Mouse (Mus musculus) gastrocnemius, adult 18-20 months (tissue): ENCODE results near the gene Clcn5. TPM values are rescaled to one million over a fixed set of nuclear protein-coding genes. Genes with fewer than 3 reads are reported as not detected.

ENCODE experiments used
- DNase-seq: peaks from one replicate; pipeline ENCODE4 v3.0.0; 2021; ENCODE audit warnings: low spot score
- microRNA-seq: library from miRNA; unstranded; fragments of <30 nt; microRNA quantifications from one replicate; pipeline ENCODE4 v1.2.0, GENCODE M21; 2021
- total RNA-seq, 2 experiments: library from RNA; stranded (reverse); gene quantifications; 2 replicates each; pipeline ENCODE4 v1.2.3; 2021

Clcn5 gene
- total RNA-seq, 2 experiments from 2014 or later, result 1.5 to 1.7 TPM

DNA sequence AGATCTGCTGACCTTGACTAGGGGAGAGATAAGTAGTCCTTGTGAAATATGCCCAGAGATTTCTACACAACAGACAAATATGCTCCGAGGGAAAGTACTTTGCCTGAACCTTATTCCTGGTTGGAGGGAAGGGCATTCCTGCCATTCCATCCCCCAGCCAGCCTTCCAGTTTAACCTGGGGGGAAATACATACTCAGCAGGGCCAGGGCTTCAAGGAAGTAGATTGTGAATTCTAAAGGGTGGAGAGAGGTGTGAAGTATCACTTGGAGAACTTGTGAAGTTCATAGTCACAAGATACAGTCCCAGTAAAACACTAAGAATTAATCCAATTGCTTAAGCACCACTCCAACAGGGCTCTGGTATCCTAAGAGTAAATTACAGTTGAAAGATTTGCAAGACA, 121.3 kb downstream of the Clcn5 start:
- DNase-seq, result no peak

DNA sequence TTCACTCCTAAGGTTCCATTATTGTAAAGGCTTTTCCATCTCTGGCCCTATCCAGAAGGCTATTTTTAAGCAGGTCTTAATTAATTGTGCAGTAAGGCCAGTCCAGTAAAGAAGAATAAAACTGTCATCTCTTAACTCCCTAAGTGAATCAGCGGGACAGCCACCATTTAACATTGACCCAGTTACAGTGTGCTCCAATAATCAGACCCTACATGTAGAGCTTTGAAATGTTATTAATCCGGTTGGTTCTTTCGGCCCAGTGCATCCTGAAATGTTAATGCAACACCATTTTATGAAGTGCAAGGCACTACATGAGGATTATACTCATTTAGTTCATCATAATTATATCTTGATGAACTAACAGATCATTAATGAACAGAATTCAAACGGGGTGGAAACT, 128.3 kb downstream of the Clcn5 start:
- DNase-seq, result no peak

DNA sequence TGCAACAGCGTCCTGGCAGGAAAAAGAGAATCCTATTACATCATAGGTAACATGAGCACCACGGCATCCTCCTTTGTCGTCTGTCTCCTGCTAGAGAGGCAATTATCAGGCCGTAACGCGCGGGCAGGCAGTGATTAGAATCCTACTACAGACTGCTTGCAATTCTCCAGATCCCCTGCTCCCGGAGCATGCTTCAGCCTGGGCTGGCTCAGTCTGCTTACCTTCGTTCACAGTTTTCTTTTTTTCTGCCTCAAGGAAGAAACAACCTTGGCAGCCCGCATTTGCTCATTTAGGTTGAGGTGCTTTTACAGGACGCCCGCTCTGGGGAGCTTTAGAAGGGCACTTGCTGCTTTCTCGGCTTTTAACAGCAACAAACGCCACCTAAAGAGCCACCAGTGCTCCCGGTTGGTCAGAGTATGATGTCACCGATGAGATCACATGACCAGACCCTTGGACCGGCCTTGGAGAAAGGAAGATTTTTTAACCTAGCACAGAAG, 130.8 kb downstream of the Clcn5 start:
- peak; percentile 1 for DNase-seq

DNA sequence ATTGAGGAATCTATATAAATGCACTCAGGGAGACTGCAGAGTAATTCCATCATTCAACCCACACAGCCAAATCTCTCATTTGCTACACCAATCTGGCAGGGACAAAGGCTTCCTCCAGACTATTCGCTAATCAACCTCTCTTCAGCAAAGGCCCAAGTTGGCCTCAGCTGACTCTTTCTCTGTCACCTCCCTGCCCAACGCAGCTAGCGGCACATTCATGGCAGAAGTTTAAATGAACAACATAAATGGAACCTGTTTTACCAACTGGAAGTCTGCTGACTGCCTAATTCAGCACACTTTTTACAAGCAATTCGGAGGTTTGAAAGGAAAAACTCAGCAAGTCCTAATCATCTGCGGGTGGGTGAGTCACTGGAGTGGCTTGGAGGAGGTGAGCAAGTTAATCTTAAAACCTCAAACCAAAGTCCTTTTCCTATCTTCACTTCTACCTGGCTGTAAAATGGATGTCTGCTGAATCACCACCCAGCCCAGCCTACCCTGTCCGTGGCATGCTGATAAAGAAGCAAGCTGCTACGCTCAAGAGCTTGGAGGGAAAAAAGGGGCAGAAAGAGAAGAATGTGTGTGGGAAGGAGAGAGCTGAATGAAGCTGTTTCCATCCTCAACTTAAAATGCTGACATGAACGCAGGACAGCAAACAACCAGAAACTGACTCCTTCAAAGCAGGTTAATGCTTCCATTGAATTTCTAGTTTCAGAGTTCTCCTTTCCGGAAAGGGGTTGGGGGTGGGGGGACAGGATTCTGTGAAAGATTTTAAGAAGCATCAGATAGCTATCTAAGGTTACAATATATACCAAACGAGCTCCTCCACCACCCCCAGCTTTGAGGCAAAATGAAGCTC, 131.5 kb downstream of the Clcn5 start:
- no peak for DNase-seq

GRCm38 (mm10) chrX:7170156-7170555, 149.0 kb downstream of the Clcn5 start:
- no peak for DNase-seq

GRCm38 (mm10) chrX:7168799-7169198, 150.4 kb downstream of the Clcn5 start:
- DNase-seq, result peak; percentile 1

DNA sequence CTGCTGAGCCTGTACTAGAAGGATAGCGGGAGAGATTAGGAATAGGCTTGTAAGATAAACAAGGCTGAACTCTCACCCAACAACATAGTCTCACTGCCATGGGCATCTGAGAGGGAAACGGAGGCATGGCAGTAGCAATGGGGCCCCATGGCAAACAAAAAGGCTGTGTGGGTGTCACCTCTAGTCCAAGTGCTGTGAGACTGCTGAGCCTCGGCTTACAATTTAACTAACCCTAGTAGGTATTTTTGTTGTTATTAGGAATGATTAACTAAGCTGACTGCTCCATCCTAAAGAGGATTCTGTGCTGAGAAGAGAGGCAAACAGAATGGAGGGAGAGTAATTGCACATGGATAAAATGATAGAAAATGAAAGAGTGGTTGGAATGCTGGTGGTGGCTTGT, 161.2 kb downstream of the Clcn5 start:
- DNase-seq, result no peak

DNA sequence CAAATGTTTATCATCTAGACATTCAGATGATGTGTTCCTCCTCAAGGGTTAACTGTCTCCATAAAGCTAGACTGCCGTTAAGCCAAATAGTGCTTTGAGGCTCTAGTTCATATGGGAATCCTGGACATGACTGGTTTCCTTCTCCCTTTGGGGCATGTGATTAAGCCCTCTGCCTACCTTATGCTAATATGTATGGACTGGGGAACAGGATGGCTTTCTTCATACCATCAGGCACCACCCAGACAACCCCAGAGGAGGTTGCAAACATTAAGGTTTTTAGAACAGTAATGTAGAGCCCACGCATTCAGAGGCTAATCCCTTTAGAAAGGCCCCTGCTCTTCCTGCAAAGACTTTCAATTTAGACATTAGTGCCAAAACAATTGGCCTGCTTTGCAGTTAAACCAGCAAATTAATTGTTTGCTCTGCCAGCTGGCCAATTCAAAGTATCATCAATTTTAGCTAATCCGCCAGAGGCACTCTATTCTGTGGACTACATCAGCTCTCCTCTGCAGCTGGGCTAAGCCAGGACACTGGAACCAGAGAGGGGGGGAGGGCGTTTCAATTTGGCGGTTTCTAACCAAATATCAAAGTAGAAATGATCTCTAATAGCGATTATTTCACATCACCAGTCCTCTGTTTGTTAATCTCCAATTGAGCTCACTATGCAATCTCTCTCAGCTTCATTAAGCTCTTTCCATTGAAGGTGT, 163.0 kb downstream of the Clcn5 start:
- peak; percentile 16 for DNase-seq

DNA sequence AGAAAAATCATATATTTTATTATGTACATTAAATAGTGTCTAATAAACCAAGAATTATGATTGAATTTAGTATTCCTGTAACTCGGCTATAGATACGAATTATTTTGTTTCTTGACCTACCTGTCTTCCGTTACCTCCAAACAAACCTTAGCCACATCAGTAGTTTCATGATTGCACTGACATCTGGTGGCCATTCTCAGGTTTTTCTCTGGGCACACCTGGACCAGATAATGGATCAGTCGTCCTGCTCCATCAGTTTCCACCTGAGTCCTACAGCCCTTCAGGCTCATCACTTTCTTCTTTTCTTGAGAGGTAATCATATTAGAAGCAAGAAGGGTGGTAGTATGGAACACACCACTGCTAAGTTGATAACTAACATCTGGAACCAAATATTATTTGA, 169.0 kb downstream of the Clcn5 start:
- DNase-seq, result no peak

DNA sequence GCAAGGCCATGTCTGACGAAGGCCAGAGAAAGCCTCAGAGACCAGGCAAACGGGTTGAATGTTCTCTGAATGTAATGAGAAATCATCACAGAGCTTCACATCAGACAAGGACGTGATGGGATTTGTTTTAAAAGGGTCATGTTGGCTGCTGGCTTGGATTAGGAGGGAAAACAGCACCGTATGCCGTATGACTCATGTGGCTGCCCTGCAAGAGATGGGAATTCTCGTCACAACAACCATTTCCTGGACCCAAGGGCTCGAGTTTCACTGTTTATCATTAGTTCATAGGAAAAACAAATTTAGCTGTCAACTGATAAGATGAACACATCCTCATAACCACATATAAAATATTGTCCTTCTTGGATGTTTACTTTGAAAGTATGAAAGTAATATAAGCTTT, 173.0 kb downstream of the Clcn5 start:
- DNase-seq, result no peak

DNA sequence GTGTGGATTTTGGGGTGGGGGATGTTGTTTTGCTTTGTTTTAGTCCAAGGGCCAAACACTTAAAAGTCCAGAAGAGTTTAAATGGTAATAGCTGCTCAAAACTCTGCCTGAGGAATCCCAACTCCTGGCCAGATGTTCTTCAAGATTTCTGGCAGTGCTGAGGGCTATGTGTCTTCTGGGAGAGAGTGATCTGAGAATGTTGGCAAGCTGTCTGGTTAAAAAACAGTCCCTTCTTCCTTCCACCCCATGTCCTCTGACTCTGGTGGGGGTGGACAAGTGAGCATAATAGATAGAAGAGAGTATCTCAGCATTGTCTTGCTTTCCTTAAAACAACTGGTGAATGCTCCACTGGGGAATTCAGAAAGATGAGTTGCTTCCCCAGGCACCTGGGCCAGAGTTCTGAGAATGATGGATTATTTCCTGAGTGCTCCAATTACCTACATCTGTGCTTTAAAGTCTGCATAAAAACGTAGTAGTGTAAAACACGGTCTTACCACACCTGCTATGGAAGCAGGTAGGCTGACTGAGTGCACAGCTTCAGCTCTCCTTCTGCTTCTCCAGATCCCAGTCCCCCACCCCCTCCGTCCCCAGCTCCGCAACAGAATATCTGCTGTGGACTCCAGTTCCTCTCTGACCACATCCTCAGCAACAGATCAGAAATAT, 197.4 kb downstream of the Clcn5 start:
- DNase-seq, result peak; percentile 25

DNA sequence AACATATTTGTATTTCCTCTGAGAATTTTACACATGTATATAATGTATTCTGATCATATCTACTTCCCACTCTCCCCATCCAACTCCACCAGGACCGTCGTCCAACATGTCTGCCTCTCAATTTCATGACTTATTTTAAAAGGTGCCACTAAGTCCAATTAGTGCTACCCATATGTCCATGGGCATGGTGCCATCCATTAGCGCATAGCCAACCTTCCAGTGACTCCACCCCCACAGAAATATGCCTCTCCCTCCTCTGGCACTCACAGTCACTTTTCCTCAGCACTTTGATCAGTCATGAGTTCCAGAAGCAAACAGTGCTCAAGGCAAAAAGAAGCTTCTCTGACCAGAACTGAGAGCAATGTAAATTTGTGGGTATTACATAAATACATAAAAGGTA, 204.3 kb downstream of the Clcn5 start:
- no peak for DNase-seq

Small RNA genes within 50 kb of the gene (microRNA-seq; reads per million reads assigned to microRNA genes)
- 44.0 reads per million, percentile 47 among the genes with 10 or more reads in this experiment for gene Mir188
- gene Mir362, result 16.0 reads per million, percentile 31 among the genes with 10 or more reads in this experiment
- gene Mir500, result 47.1 reads per million, percentile 48 among the genes with 10 or more reads in this experiment
- gene Mir501, result 126 reads per million, percentile 62 among the genes with 10 or more reads in this experiment
- 545 reads per million, percentile 76 among the genes with 10 or more reads in this experiment for gene Mir532

Other genes starting within 250 kb of the Clcn5 start
- under 1 TPM; 0.16 to 0.33 TPM for gene Usp27x, start 56.5 kb upstream of the Clcn5 start, total RNA-seq